Mouse (Mus musculus) neural tube, embryonic 14.5 days (tissue): ENCODE results near the gene Tpx2. TPM values are rescaled to one million over a fixed set of nuclear protein-coding genes. Genes with fewer than 3 reads are reported as not detected.

Experiments used
- ATAC-seq: fragments of 200-750 bp; cut with Nextera tagmentation; 2 replicates; pipeline ENCODE4 v1.8.0; 2017; ENCODE audit warnings: low read depth, mild to moderate bottlenecking, moderate TSS enrichment, moderate library complexity
- H3K27ac ChIP-seq: fragments of 300-500 bp; sonication (generic); 2 replicates; pipeline ENCODE4 v1.5.1; 2014; ENCODE audit warnings: low read depth, mild to moderate bottlenecking, control low read depth, low read length, moderate library complexity, mixed read lengths
- H3K27me3 ChIP-seq: fragments of 300-500 bp; sonication (generic); 2 replicates; pipeline ENCODE4 v1.6.1; 2014; ENCODE audit warnings: low read length; ENCODE audit not compliant: control insufficient read depth, insufficient read depth
- H3K36me3 ChIP-seq: fragments of 300-500 bp; sonication (generic); 2 replicates; pipeline ENCODE4 v1.6.1; 2014; ENCODE audit warnings: low read length, mixed read lengths; ENCODE audit not compliant: control insufficient read depth, insufficient read depth
- H3K4me1 ChIP-seq: fragments of 300-500 bp; sonication (generic); 2 replicates; pipeline ENCODE4 v1.6.1; 2014; ENCODE audit warnings: low read length; ENCODE audit not compliant: control insufficient read depth, insufficient read depth
- H3K4me2 ChIP-seq: fragments of 300-500 bp; sonication (generic); 2 replicates; pipeline ENCODE4 v1.6.1; 2014; ENCODE audit warnings: mild to moderate bottlenecking, low read depth, low read length, control low read depth
- H3K4me3 ChIP-seq: fragments of 300-500 bp; sonication (generic); 2 replicates; pipeline ENCODE4 v1.5.1; 2014; ENCODE audit warnings: low read depth, low read length, control low read depth, mixed read lengths
- H3K9ac ChIP-seq: fragments of 300-500 bp; sonication (generic); replicated peaks from 2 replicates; pipeline ENCODE4 v1.6.1; 2014; ENCODE audit warnings: low read depth, mild to moderate bottlenecking, control low read depth, low read length, mixed read lengths
- H3K9me3 ChIP-seq: fragments of 300-500 bp; sonication (generic); 2 replicates; pipeline ENCODE4 v1.6.1; 2016; ENCODE audit warnings: low read length; ENCODE audit not compliant: control insufficient read depth
- WGBS: fragments of 180-500 bp; shearing (Covaris S2); extraction: QIAGEN DNeasy Blood & Tissue Kit; methylation state at CpG from one replicate; pipeline ENCODE4 v1.1.7; 2014; 5-methylcytosine and 5-hydroxymethylcytosine counted together
- polyA plus RNA-seq: library from polyadenylated mRNA; unstranded; fragments of >200 nt; fragmentation: Nextera tagmentation; extraction: Ambion mirVana; gene quantifications from 2 replicates; pipeline ENCODE4 v1.2.1, GENCODE M21; 2014

The Tpx2 gene
- polyA plus RNA-seq, 1 experiment from 2014 or later, result 7.5 TPM

GRCm38 (mm10) chr2:152903586-152903985 lies 55.8 kb downstream of the Tpx2 start:
- Histone ChIP-seq H3K27me3 (no peaks in the 10 kb centered on the region), H3K9me3 (no peaks in the 10 kb centered on the region), H3K36me3 (no peaks in the 10 kb centered on the region), H3K9ac (no peak overlapping the region), H3K27ac (no peak overlapping the region), H3K4me1 (no peaks in the 10 kb centered on the region), H3K4me3 (no peak overlapping the region), H3K4me2 (no peak overlapping the region)
- ATAC-seq, result no peak
- WGBS, result 74% methylated on average over 4 of the region's 4 CpGs

- Histone ChIP-seq H3K27me3 (no peaks in the 10 kb centered on the region), H3K36me3 (no peaks in the 10 kb centered on the region), H3K27ac (no peak overlapping the region), H3K4me2 (no peak overlapping the region), H3K4me1 (no peaks in the 10 kb centered on the region), H3K4me3 (no peak overlapping the region), H3K9me3 (no peaks in the 10 kb centered on the region), H3K9ac (no peak overlapping the region)
- ATAC-seq, result no peak
- WGBS, result 80% methylated on average over 5 of the region's 5 CpGs
These were observed 56.4 kb downstream of the Tpx2 start for GRCm38 (mm10) chr2:152904127-152904643.

GRCm38 (mm10) chr2:152905036-152905829 lies 57.5 kb downstream of the Tpx2 start:
- no peak for ATAC-seq
- no peak overlapping the region for H3K4me2 ChIP-seq
- no peak overlapping the region for H3K9ac ChIP-seq
- WGBS, result 69% methylated on average over 11 of the region's 11 CpGs
- H3K9me3 ChIP-seq, result no peaks in the 10 kb centered on the region
- no peak overlapping the region for H3K27ac ChIP-seq
- no peaks in the 10 kb centered on the region for H3K36me3 ChIP-seq
- H3K27me3 ChIP-seq, result no peaks in the 10 kb centered on the region
- no peaks in the 10 kb centered on the region for H3K4me1 ChIP-seq
- H3K4me3 ChIP-seq, result no peak overlapping the region

GRCm38 (mm10) chr2:152906274-152907037 lies 58.7 kb downstream of the Tpx2 start:
- H3K4me2 ChIP-seq, result no peak overlapping the region
- no peak for ATAC-seq
- no peaks in the 10 kb centered on the region for H3K36me3 ChIP-seq
- no peak overlapping the region for H3K27ac ChIP-seq
- 71% methylated on average over 9 of the region's 9 CpGs for WGBS
- no peak overlapping the region for H3K9ac ChIP-seq
- H3K9me3 ChIP-seq, result no peaks in the 10 kb centered on the region
- no peak overlapping the region for H3K4me3 ChIP-seq
- H3K4me1 ChIP-seq, result no peaks in the 10 kb centered on the region
- no peaks in the 10 kb centered on the region for H3K27me3 ChIP-seq

- H3K9ac ChIP-seq, result no peak overlapping the region
- no peaks in the 10 kb centered on the region for H3K9me3 ChIP-seq
- H3K36me3 ChIP-seq, result no peaks in the 10 kb centered on the region
- no peak for ATAC-seq
- WGBS, result 65% methylated on average over 14 of the region's 14 CpGs
- H3K27me3 ChIP-seq, result no peaks in the 10 kb centered on the region
- H3K4me3 ChIP-seq, result no peak overlapping the region
- no peak overlapping the region for H3K27ac ChIP-seq
- H3K4me1 ChIP-seq, result no peaks in the 10 kb centered on the region
- no peak overlapping the region for H3K4me2 ChIP-seq
These were observed 59.6 kb downstream of the Tpx2 start for GRCm38 (mm10) chr2:152907114-152907943.

GRCm38 (mm10) chr2:152909848-152910247 lies 62.1 kb downstream of the Tpx2 start:
- WGBS, result 90% methylated on average over 6 of the region's 6 CpGs
- H3K9ac ChIP-seq, result no peak overlapping the region
- H3K4me3 ChIP-seq, result no peak overlapping the region
- H3K9me3 ChIP-seq, result no peaks in the 10 kb centered on the region
- H3K4me1 ChIP-seq, result no peaks in the 10 kb centered on the region
- no peak overlapping the region for H3K4me2 ChIP-seq
- H3K27me3 ChIP-seq, result peaks cover 5% of the 10 kb centered on the region; the same call in 1 of the 2 replicates
- no peaks in the 10 kb centered on the region for H3K36me3 ChIP-seq
- no peak overlapping the region for H3K27ac ChIP-seq
- no peak for ATAC-seq

GRCm38 (mm10) chr2:152911031-152911430 lies 63.3 kb downstream of the Tpx2 start, which contains the start of gene Mylk2:
Mylk2 (plus strand) TSS chr2:152911352.
- Histone ChIP-seq H3K4me3 (no peak within 1 kb of the TSS), H3K9ac (no peak within 1 kb of the TSS), H3K27ac (no peak within 1 kb of the TSS), H3K4me2 (no peak within 1 kb of the TSS), H3K4me1 (no peaks in the 10 kb centered on the region), H3K9me3 (no peaks in the 10 kb centered on the region), H3K27me3 (peaks cover 5% of the 10 kb centered on the region; the same call in 1 of the 2 replicates), H3K36me3 (no peaks in the 10 kb centered on the region)
- no peak for ATAC-seq
- 18% methylated on average over 12 of the region's 12 CpGs for WGBS

GRCm38 (mm10) chr2:152911432-152911831 lies 63.7 kb downstream of the Tpx2 start:
- ATAC-seq, result no peak
- H3K27me3 ChIP-seq, result peaks cover 5% of the 10 kb centered on the region; the same call in 1 of the 2 replicates
- 34% methylated on average over 6 of the region's 6 CpGs for WGBS
- H3K27ac ChIP-seq, result no peak overlapping the region
- no peak overlapping the region for H3K4me3 ChIP-seq
- no peak overlapping the region for H3K4me2 ChIP-seq
- H3K9ac ChIP-seq, result no peak overlapping the region
- H3K9me3 ChIP-seq, result no peaks in the 10 kb centered on the region
- no peaks in the 10 kb centered on the region for H3K4me1 ChIP-seq
- H3K36me3 ChIP-seq, result no peaks in the 10 kb centered on the region
